Mouse (Mus musculus): ENCODE results near the gene Hist2h2aa2. TPM values are rescaled to one million over a fixed set of nuclear protein-coding genes. Genes with fewer than 3 reads are reported as not detected.
"Not testable (repeated sequence)": the region's sequence is repeated elsewhere in the genome, so short reads cannot be mapped to it uniquely, and the experiment has no call there.

The Hist2h2aa2 gene
- 34.7 and 49.3 TPM in 2 replicates for polyA plus RNA-seq (2015; fragmentation: Nextera tagmentation; extraction: Ambion mirVana)

DNA sequence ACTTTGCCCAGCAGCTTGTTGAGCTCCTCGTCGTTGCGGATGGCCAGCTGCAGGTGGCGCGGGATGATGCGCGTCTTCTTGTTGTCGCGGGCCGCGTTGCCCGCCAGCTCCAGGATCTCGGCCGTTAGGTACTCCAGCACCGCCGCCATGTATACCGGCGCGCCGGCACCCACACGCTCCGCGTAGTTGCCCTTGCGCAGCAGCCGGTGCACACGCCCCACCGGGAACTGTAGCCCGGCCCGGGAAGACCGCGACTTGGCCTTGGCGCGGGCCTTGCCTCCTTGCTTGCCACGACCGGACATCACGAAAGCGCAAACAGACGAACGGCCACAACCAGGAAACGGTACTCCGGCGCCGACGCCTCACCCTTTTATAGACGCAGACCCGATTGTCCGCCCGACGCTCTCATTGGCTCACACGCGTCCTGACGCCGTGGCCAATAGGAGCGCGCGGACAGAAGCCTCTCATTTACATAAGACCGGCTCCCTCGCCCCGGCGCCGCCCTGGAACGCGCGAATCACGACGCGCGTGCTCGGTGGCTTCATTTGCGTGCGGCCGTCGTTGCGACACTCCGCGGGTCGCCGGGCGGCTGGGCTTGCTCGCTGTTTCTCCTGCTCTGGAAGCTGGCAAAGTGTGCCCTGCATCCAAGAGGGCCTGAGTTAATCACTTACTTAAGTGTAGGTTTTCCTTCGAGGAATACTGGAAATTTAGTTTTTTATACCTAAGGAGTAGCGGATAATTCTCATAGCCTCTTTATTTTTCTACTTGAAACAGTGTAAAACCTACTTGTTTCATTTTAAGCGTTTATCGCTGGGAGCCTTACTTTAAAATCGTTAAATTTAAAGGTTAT, at the start of gene Hist2h2aa2:
TSS of gene Hist2h2aa2 (minus strand) at position 328 of the 850 bp plus-strand sequence.
- peak within 1 kb of the TSS; percentile 79 for H3K9ac ChIP-seq
- peak; percentile 78 for ATAC-seq (ENCODE audit: extremely low read depth, insufficient number of reproducible peaks, low FRiP score, low TSS enrichment)
- not testable (repeated sequence) for H3K36me3 ChIP-seq; H3K9me3 ChIP-seq; H3K27me3 ChIP-seq (replicated peaks)
- WGBS, result 7% methylated on average over 20 of the region's 85 CpGs
- H3K4me1 ChIP-seq, result peaks cover 42% of the 10 kb centered on the region
- H3K27ac ChIP-seq (replicated peaks), result peak within 1 kb of the TSS; percentile 84
- peak within 1 kb of the TSS; percentile 46 for H3K4me3 ChIP-seq
- H3K4me2 ChIP-seq, result peak within 1 kb of the TSS; percentile 61

- no peaks in the 10 kb centered on the region for H3K9me3 ChIP-seq
- no peak for ATAC-seq (ENCODE audit: extremely low read depth, insufficient number of reproducible peaks, low FRiP score, low TSS enrichment)
- H3K4me1 ChIP-seq, result no peaks in the 10 kb centered on the region
- H3K36me3 ChIP-seq, result no peaks in the 10 kb centered on the region
- H3K9ac ChIP-seq, result no peak overlapping the region
- no peak overlapping the region for H3K27ac ChIP-seq (replicated peaks)
- no peak overlapping the region for H3K4me2 ChIP-seq
- H3K4me3 ChIP-seq, result no peak overlapping the region
- H3K27me3 ChIP-seq (replicated peaks), result peaks cover 34% of the 10 kb centered on the region
- 55% methylated on average over 3 of the region's 3 CpGs for WGBS
Measured at GRCm38 (mm10) chr3:96289201-96289600, 49.1 kb upstream of the Hist2h2aa2 start.

GRCm38 (mm10) chr3:96287334-96287733, 47.3 kb upstream of the Hist2h2aa2 start:
- not testable (repeated sequence) for H3K9me3 ChIP-seq; H3K4me2 ChIP-seq; H3K4me3 ChIP-seq; H3K36me3 ChIP-seq; H3K9ac ChIP-seq; H3K4me1 ChIP-seq; H3K27ac ChIP-seq (replicated peaks); ATAC-seq (ENCODE audit: extremely low read depth, insufficient number of reproducible peaks, low FRiP score, low TSS enrichment)
- 84% methylated on average over 11 of the region's 11 CpGs for WGBS
- peaks cover 34% of the 10 kb centered on the region for H3K27me3 ChIP-seq (replicated peaks)

- H3K9me3 ChIP-seq, result no peaks in the 10 kb centered on the region
- no peak overlapping the region for H3K4me3 ChIP-seq
- H3K27me3 ChIP-seq (replicated peaks), result peaks cover 45% of the 10 kb centered on the region
- no peak overlapping the region for H3K9ac ChIP-seq
- 8% methylated on average over 4 of the region's 4 CpGs for whole genome bisulfite sequencing
- H3K36me3 ChIP-seq, result no peaks in the 10 kb centered on the region
- H3K4me2 ChIP-seq, result peak overlapping the region; percentile 46
- no peak for ATAC-seq (ENCODE audit: extremely low read depth, insufficient number of reproducible peaks, low FRiP score, low TSS enrichment)
- 0 out of 2 replicates have a peak, but pooled peaks cover 5% of the 10 kb centered on the region for H3K4me1 ChIP-seq
- H3K27ac ChIP-seq (replicated peaks), result no peak overlapping the region
Measured at GRCm38 (mm10) chr3:96284457-96284856, 44.4 kb upstream of the Hist2h2aa2 start.

GRCm38 (mm10) chr3:96280660-96281059, 40.6 kb upstream of the Hist2h2aa2 start:
- Histone ChIP-seq H3K4me1 (peaks cover 17% of the 10 kb centered on the region), H3K27me3 (replicated peaks) (peaks cover 38% of the 10 kb centered on the region), H3K4me2 (no peak overlapping the region), H3K4me3 (no peak overlapping the region), H3K36me3 (no peaks in the 10 kb centered on the region), H3K9ac (no peak overlapping the region), H3K9me3 (no peaks in the 10 kb centered on the region), H3K27ac (replicated peaks) (no peak overlapping the region)
- WGBS, result 53% methylated on average over 6 of the region's 6 CpGs
- ATAC-seq (ENCODE audit: extremely low read depth, insufficient number of reproducible peaks, low FRiP score, low TSS enrichment), result no peak

DNA sequence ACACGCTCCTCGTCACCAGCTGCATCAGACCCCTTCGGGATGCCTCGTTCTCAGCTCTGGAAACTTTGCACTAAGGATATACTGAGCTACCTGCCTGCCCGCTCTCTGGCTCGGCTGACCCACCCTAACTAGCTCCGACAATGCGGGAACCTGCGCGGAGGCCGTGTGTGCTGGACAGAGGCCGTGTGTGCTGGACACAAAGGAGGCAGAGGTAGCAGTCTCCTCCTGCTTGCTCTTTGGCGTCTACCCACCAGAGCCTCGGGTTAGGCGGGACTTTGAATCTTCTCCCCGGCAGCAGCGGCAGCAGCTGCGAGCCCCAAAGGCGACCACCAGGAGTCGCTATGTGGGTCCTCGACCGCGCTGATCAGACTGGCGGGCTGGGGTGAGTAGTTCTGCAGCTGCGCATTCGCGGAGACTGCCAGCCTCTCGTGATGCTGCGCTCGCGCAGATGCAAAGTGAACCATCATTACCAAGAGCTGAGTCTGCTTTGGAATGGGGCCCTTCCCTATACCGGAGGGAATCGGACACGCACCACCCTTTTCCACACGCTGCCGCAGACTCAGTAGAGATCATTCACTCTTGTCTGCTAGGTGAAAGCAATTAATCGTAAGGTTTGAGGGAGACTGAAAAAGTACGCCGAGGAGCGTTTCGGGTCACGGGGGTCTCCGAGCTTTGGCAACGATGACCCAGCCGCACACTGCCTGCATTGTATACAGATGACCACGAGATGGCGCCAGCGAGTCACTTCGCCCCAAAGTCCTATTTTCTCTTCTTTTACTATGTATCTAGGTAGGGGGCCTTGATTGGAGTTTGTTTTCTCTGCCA, 37.9 kb upstream of the Hist2h2aa2 start:
- peaks cover 18% of the 10 kb centered on the region for H3K27me3 ChIP-seq (replicated peaks)
- WGBS, result under 1% methylated on average over 49 of the region's 49 CpGs
- ATAC-seq (ENCODE audit: extremely low read depth, insufficient number of reproducible peaks, low FRiP score, low TSS enrichment), result peak; percentile 81

GRCm38 (mm10) chr3:96277428-96277799, 37.3 kb upstream of the Hist2h2aa2 start:
- H3K36me3 ChIP-seq, result no peaks in the 10 kb centered on the region
- H3K9me3 ChIP-seq, result no peaks in the 10 kb centered on the region
- H3K4me2 ChIP-seq, result peak overlapping the region; percentile 93
- H3K9ac ChIP-seq, result peak overlapping the region; percentile 79
- peaks cover 12% of the 10 kb centered on the region for H3K4me1 ChIP-seq
- H3K27ac ChIP-seq (replicated peaks), result peak overlapping the region; percentile 88; the same call in 1 of the 2 replicates
- H3K4me3 ChIP-seq, result peak overlapping the region; percentile 64
- peaks cover 13% of the 10 kb centered on the region for H3K27me3 ChIP-seq (replicated peaks)
- 14% methylated on average over 8 of the region's 8 CpGs for WGBS
- ATAC-seq (ENCODE audit: extremely low read depth, insufficient number of reproducible peaks, low FRiP score, low TSS enrichment), result no peak

More for the DNA sequence above, 37.9 kb upstream of the Hist2h2aa2 start:
- Histone ChIP-seq H3K4me2 (peak overlapping the region; percentile 93), H3K9ac (peak overlapping the region; percentile 79), H3K4me3 (peak overlapping the region; percentile 64), H3K9me3 (no peaks in the 10 kb centered on the region), H3K4me1 (peaks cover 12% of the 10 kb centered on the region), H3K27ac (replicated peaks) (peak overlapping the region; percentile 88), H3K36me3 (no peaks in the 10 kb centered on the region)

DNA sequence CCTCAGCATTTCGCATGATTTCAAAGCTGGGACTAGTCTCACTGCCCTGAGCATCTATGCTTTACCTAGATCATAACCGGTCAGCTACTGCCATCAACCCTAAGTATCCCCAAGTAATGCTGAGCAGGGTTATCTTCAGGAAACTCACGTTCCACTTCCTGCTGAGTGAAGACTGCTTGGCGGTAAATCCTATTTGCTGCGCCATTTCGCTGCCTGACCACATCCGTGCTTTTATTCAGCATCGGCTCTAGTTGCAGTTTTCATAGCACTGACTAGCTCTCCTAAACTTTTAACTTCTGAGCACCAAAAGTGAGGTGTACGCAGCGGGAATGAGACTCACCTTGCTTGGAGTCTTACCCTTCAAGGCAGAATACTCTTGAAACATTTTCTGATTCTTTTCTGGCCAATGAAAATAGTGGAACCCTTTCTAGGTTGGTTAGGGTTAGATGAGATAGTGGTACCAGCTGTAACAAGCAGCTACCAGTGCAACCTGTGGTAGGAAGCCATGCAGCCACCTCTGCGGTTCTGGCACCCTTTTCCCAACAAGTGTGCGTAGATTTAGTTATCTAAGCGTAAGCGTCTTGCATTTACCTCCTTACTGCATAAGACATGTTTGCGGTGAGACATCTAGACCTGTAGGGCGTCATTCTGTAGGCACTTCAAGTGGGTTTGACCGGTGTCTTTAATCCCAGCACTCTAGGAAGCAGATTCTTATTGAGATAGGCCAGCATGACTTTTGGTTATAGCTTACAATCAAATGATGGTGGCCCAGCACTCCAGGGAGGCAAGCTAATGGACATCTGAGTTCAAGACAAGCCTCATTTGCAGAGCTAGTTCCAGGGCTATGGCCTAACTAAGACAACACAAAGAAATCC, 33.8 kb upstream of the Hist2h2aa2 start:
- no peak overlapping the region for H3K9ac ChIP-seq
- H3K27me3 ChIP-seq (replicated peaks), result no peaks in the 10 kb centered on the region
- no peak for ATAC-seq (ENCODE audit: extremely low read depth, insufficient number of reproducible peaks, low FRiP score, low TSS enrichment)
- no peaks in the 10 kb centered on the region for H3K9me3 ChIP-seq
- WGBS, result 77% methylated on average over 17 of the region's 17 CpGs
- H3K4me3 ChIP-seq, result no peak overlapping the region
- H3K36me3 ChIP-seq, result no peaks in the 10 kb centered on the region
- H3K4me1 ChIP-seq, result peaks cover 18% of the 10 kb centered on the region
- no peak overlapping the region for H3K27ac ChIP-seq (replicated peaks)
- H3K4me2 ChIP-seq, result no peak overlapping the region

- Histone ChIP-seq H3K9me3 (no peaks in the 10 kb centered on the region), H3K4me3 (peak within 1 kb of the TSS; percentile 62), H3K9ac (peak within 1 kb of the TSS; percentile 85), H3K27ac (replicated peaks) (peak within 1 kb of the TSS; percentile 95), H3K4me1 (peaks cover 18% of the 10 kb centered on the region), H3K4me2 (peak within 1 kb of the TSS; percentile 86), H3K27me3 (replicated peaks) (no peaks in the 10 kb centered on the region), H3K36me3 (no peaks in the 10 kb centered on the region)
- under 1% methylated on average over 45 of the region's 45 CpGs for WGBS
- peak; percentile 93 for ATAC-seq (ENCODE audit: extremely low read depth, insufficient number of reproducible peaks, low FRiP score, low TSS enrichment)
Measured at GRCm38 (mm10) chr3:96269511-96270474, 29.7 kb upstream of the Hist2h2aa2 start, which contains the start of gene Hist2h2bb. Gene Hist2h2bb, plus strand, starts transcription at chr3:96269752.
